Mouse (Mus musculus) urinary bladder, postnatal 4 days (tissue): ENCODE measurements around the gene Upf1.

Experiments used
- DNase-seq, 2 experiments: peaks; one replicate each; pipeline ENCODE4 v3.0.0; 2021 to 2022; ENCODE audit warnings: low spot score in 2 of 2

Gene Upf1

DNA sequence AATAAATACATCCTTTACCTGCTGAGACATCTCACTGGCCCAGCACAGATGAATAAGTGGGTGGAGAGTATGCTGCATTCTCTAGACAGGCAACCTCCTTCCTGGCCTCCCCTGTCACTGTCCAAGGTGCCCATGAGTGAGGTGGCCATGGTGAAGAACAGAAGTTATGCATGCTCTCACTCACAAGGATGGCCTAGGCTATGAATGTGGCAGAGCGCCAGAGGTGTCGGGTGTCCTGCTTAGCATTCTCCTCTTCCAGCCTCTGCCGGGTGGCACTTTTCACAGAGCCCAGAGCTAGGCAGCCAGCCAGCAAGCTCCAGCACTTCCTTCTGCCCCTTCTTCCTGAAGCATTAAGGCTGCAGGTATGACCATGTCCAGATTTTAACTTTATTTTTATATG is 6.3 kb upstream of the Upf1 start:
- DNase-seq: no peak

DNA sequence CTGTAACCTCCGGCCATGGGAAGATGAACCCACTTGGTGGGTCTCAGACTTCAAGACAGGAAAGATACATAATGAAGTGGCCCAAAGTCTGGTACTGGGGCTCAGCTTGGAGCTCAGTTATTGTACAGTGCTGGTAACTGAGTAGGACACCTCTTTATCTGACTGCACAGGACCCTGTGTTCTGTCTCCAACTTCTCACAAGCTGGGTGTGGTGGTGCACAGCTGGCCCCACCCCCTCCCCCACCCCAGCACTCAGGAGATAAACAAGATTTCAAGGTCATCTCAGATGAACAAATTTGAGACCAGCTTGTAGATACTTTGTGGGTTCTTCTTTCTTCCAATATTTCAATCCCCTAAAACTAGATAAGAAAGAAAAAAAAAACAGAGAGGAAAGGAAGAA is 3.0 kb upstream of the Upf1 start:
- no peak for DNase-seq

DNA sequence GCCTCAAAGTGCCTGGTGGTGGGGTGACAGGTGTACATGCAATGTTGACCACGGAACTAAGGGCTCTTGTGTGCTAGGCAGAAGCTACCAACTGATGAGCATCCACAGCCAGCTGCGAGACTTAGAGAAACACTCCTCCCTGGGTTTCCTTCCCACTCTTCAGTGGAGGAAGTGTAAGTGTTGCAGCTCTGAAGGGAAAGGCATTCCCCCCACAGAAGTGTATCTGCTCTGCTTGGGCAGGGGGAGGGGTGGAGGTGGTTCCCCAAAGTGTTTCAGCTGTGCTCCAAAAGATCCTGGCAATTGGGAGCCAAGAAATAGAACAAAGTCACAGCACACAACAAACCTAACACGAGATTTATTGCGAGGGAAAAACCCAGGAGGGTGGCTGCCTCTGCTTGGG is 926 bp upstream of the Upf1 start:
- DNase-seq: no peak

DNA sequence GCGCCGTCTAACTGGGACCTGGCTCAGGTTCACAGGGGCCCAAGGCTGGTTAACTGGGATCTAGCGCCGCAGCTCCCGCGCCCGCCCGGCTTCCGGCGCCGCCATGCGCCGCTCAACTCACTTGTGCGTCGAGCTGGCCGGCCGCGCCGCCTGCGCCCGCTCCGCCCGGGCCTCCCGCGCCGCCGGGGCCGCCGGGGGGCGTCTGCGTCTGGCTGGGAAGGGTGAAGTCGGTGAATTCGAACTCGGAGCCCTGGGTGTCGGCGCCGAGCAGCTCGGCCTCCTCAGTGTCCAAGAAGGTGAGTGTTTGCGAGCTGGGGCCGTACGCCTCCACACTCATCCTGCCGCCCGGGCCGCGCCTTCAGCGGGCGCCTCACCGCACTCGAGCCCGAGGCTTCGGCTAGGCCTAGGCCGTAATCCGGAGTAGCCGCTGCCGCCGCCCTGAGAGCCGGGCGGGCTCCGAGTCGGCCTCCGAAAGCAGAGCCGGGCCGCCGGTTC is 374 bp downstream of the Upf1 start:
- DNase-seq: no peak

DNA sequence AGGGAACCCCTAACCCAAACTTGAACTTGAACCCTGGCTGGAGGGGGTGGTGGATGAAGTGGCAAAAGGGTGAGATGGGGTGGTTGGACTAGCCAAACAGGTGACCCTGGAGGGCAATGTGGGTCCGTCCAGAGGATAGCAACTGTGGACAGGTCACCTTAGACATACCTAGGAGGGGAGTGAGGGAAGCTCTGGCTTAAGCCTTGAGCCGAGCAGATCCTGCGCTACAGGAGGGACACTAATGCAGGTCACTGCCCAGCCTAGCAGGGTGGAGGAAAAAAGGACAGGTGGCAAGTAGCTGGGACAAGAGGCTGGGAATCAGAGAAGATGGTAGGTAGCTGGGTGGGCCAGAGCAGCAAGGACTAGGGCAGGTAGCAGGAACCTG is 1.1 kb downstream of the Upf1 start:
- DNase-seq: no peak

DNA sequence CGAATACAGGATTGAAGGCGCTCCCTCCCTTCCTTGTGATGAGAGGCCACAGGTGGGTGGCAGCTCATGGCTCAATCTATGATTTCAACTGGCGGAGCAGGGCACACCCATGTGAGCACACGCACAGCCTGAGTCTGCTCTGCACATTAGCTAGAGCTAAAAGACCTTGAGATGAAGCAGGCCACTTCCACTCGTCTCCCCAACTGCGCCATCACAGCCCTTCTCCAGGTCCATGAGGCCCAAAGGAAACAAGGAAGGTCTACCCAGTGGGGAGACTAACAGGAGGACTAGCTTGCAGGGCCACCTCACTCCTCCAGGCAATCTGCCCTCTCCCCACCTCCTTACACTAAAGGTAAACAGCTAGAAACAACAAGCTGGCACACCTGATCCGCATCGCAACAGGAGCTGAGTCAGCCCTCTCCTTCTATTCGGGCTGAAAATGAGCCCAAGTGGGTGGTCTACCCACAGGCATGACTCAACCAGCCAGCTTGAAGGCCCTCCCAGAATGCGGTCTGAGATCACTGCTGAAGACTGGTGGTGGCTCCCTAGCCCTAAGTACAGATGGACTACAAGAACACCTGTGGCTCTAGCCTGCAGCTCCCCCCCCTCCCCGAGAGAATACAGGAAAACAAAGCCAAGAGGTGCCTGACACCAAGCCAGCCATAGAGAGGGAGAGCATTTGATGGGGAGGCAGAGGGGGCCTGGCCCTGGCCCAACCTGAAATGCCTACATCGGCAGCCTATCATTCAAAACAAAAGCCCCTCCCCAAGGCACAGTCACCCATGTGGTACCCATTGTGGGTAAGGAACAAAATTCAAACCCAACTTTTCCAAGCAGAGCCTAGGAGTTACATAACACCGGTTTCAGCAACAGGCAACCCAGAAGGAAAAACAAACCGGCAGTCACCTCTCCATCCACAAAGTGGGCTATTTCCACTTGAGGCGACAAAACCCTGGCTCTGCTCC is 1.8 kb downstream of the Upf1 start:
- DNase-seq: no peak

DNA sequence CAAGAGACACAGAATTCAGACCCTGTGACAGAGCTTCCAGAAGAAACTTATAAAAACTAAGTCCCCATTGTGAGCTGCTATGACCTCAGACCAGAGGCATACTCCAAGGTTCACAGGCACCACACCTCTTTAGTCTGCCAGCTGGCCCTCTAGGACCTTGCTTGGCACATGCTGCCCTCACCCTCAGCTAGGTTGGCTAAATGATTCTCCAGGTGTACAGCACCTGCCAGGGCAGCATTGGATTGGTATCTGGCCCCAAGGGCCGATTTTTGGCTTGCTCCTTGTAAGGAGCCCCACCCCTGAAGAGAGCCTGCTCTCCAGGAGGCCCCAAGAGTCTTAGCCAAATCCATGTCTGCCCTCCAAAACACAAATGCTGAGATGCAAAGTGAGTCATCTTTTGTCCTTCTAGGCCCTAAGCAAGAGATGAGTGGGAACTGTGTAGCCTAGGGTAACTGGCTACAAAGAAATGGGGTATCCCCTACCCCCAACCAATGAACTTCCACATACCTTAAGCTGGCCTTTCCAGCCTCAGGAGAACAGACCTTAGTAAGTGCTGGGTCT is 5.1 kb downstream of the Upf1 start:
- DNase-seq: no peak

DNA sequence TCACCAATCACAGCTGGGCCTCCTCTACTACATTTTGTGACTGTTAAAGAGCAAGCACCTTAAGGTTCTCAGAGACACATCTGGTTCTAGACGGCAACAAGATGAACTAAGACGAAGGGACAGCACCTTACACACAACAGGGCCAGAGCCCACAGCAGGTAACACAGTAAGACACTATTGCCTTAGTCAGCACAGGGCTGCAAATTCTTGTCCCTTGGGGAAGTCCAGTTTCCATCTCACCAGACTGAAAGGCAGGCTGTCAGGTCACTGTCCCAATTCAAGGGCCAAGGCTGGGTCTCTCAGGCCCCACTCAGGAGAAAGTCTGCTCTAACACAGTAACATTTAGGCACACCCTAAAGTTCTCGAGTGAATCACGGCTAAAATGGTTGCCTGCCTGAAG is 5.6 kb downstream of the Upf1 start:
- DNase-seq: no peak

DNA sequence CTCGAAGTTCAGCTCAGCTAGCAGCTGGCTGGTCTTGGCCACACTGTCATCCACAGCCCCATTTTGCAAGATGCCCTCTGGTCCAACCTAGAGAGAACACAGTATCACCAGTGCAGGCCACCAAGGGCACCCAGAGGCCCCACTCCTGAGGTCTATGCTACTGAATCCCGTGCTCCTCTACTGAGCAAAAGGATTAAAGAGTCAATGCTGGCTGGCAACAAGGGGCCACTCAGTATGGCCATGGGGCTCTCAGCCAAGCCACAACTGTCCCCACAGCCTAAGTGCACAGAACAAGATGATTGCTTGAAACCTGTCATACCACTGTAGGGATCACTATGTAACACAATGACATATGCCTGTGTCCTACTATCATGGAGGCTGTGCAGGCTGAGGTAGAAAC is 8.8 kb downstream of the Upf1 start:
- no peak for DNase-seq

DNA sequence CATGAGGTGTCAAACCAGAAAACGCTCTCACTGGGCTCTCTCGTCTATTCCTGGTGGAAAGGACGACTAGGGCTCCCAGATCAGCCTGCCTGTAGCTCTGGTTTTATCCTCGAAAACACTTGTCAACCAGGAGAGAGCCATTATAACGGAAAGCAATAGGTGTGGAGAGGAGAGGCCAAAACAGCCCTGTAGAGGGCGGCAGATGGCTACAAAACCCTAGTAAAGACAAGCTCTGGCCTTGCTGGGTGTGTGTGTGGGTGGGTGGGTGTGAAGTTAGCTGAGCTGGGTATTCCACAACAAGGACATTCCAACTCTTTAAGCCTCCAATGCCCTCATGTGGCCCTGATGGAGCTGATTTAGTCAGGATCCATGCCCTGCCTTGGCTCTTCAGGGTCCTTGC is 9.4 kb downstream of the Upf1 start:
- DNase-seq: no peak

DNA sequence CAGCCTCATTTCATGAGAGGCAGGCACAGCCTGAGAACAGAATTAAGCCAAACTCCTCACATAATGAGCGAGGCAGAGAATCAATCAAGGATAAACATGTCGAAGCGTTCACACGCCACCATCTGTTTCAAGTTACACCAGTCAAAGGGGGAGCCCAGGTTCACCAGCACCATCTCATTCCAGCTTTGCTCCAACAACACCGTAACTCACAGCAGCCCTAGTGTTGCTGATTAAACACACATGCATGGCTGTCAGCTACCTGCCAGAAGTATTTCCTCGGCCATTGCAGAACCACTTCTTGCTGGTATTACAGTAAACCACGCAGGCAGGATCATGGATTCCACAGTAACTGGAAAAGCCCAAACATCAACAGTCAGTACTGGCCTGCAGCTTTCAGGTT is 10.0 kb downstream of the Upf1 start:
- no peak for DNase-seq

DNA sequence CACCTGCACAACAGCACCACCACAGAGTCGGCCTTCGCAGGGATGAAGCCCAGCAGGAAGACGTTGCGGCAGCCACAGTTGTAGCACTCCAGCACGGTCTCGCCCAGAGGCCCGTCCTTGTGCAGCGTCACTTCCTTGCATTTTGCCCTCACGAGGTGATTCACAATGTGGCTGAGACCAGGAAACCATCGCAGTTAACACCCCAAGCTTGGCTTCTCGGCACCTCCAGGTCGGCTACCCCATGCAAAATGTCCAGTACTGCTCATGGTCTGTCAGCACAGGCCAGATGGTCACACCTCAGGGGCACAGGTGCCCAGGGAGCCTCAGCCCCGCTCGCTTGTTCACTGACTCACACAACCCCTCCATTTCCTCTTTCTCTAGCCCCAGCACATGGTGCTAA is 11.1 kb downstream of the Upf1 start:
- DNase-seq: no peak

DNA sequence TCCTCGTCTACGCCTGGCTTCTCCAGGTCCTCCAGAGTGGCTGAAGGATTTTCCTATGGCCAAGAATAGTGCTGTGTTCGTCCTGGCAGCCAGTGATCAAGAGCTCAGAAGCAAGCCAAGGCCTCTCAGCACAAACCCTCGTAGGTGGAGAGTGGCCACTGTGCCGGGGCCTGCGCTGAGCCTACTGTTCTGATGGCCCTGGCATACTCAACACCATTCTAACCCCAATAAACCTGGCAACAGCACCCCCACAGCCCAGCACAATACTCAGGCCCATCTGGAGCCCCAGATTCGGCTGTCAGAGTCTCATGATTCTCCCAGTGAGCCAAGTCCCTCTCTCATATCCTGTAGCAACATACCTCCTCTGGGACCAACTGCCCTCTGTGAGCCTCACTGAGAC is 12.4 kb downstream of the Upf1 start:
- DNase-seq: no peak

DNA sequence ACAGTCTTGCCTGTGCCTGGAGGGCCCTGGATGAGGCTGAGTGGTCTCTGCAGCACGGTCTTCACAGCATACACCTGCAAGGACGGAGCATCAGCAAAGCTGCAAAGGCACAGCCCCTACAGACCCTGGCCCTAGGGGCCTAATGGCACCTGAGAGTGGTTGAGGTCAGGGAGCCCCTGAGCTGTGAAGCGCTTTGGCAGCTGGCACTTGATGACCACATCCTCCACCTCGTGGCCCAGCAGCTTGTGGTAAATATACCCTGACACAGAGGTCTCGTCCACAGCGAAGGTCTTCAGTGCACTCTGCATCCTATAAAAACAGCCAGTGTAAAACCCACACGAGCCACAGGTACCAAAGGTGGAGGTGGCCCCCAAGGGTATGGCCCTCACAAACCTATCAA is 14.1 kb downstream of the Upf1 start:
- DNase-seq: no peak

DNA sequence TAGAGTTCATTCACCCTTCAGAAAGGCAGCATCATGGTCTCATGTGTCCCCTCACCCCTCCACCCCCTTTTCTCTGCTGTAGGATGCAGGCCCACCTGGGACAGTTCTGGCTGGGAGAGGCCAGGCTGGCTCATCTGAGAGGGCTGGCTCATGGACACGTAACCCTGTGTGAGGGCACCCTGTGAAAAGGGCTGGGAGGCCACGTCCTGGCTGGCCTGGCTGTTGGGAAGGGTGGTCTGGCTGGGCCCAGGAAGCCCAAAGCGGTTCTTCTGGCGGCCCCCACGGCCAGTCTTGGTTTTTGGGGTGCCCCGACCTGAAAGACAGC is 20.2 kb downstream of the Upf1 start:
- no peak for DNase-seq

DNA sequence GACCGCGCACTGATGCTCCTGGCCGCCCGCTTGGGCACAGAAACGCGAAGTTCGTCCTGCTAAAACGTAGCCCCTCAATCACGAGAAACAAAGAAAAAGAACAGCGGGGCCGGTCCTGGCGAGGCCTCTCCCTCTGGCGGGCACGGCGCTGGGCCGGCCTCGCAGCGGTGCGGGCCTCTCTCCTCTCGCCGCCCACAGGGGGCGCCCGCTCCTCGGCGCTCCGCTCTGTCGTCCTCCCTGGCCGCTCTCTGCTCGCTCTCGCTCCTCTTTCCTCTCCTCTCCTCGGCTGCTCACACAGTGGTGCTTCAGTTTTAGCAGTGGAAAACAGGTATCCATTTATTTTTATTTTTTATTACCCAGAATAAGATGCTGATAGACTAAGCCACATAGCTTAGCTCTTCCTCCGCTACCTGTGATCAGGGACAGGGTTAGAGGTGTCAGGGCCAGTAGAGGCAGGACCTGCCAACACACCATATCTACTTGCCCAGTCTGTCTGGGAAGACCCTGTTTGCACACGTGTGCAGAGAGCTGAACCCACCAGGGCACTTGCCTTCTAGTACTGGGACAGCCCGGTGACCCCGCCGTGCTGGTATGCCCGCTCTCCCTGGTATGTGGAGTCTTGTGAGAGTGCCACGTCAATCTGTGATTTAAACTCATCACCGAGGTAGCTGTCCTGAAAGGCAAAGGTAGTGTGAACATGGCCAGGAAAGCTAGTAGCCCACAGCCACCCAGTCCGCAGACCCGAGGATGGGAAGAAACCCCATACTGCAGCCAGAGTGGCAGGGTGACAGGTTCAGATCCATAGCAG is 20.8 kb downstream of the Upf1 start:
- DNase-seq: peak; percentile 71 to 78

DNA sequence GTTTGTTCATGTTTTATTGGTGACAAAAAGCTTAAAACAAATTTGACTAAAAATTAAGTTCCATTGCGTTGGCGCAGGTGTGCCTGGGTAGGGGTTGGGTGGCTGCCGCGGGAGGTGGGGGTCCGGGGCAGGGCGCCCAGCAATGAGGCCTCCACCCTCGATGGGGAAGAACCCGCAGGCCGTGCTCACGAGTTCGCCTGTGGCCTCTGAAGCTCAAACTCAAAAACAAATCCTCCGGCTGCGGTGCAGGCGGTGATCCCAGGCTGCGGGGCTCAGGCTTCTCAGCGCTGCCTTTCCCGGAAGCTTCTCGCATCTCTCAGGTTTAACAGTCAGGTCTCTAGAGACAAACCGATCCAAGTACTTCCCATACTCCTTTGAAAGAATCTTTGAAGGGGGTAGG is 21.6 kb downstream of the Upf1 start:
- DNase-seq: no peak

DNA sequence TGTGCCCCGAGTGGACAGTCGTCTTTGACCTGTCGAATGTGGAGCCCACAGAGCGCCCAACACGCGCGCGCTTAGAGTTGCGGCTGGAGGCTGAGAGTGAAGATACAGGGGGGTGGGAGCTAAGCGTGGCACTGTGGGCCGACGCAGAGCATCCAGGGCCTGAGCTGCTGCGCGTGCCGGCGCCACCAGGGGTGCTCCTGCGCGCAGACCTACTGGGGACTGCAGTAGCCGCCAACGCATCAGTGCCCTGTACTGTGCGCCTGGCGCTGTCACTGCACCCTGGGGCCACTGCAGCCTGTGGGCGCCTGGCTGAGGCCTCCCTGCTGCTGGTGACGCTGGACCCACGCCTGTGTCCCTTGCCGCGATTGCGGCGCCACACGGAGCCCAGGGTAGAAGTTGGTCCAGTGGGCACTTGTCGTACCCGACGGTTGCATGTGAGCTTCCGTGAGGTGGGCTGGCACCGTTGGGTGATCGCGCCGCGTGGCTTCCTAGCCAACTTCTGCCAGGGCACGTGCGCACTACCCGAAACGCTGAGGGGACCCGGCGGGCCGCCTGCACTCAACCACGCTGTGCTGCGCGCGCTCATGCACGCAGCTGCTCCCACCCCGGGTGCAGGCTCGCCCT is 22.2 kb downstream of the Upf1 start:
- no peak for DNase-seq

DNA sequence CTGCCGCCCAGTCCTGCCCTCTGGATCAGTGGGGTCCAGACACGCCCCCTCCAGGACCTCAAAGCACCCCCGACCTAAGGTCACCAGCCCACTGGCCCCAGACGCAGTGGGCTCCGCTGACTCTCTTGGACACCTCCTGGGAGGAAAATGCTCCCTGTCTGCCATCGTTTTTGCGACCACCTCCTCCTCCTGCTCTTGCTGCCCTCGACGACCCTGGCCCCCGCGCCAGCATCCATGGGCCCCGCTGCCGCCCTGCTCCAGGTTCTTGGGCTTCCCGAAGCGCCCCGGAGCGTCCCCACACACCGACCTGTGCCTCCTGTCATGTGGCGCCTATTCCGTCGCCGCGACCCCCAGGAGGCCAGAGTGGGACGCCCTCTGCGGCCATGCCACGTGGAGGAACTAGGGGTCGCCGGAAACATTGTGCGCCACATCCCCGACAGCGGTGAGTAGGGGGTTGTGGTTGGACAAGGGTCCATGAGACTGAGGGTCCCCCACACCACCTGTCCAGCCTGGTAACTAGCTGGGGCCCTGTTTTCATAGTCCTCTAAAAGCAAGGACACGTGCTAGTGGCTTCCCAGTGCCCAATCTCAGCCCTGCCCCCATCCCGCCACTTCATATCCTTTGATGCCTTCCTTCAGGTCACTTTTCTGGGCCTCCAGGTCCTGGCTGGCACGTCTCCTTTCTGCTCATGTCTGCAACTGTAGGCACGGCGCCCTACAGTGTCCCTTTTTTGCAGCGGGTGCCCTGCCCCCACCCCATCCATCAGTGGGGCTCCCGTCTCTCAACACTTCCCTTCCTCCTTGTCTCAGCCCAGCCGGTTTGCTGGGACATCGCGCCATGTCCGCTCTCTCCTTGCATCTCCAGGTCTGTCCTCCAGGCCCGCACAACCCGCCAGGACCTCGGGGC is 23.0 kb downstream of the Upf1 start:
- no peak for DNase-seq

DNA sequence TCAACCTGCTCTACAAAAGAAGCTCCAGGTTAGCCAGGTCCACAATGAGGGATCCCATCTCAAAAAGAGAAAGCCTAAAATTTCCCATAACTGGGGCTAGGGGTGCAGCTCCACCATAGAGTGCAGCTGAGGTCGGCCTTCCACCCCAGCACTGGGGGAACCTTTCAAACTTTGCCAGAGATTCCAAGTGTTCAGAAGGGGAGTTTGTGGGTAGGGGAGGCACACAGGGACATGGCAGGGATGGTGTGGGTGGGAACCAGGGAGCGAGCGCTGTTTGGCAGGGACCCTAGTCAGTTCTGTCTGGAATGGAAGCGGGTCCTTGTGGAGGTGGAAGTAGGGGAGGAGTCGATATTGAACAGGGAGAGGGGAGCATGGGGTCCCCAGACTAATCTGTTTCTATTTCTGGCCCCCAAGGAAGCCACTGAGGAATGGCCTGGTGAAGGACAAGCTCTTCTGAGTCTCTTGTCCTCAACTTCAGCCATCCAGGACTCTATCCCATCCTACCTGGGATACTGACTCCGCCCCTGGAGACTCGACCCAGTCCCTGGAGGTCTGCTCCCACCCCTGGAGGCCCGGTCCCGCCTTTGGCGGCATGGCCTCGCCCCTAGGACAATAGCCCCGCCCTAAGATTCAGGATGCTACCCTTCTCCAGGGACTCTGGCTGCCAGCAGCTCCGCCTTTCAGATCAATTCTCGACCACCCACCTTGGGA is 23.8 kb downstream of the Upf1 start, which contains the start of gene Gdf1:
Gene Gdf1 (plus strand): TSS at position 694 of the 711 bp plus-strand sequence.
- DNase-seq: no peak
